Mouse (Mus musculus): ENCODE data around the gene Cltb.

DNA sequence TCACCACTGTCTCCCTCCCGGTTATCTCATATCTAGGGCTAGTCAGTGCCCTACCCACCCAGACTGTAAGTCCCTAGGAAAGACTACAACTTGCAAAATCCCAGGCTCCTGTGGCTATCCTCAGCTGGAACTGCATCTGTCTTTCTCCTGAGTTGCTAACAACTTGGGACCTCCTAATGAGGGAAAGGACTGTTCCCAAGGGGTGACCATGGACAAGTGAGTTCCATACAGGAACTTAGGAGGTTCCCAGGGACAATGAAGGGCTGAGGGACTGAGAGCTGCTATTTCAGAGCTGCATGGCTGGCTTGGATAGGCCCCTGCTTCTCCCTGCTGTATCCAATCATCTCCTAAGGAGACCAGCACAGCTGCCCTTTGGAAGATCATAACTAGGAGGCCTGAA lies 1.8 kb downstream of the Cltb start:
- TF ChIP-seq CTCF (IDR thresholded peaks at IDR 0.05; ENCODE audit: low read depth) (no peak), EP300 (IDR thresholded peaks at IDR 0.05; ENCODE audit: low read depth) (no peak)

All from liver, postnatal 0 days (tissue).